7 mouse cellular contexts compared by ENCODE assay signal in the genomic region with DNA sequence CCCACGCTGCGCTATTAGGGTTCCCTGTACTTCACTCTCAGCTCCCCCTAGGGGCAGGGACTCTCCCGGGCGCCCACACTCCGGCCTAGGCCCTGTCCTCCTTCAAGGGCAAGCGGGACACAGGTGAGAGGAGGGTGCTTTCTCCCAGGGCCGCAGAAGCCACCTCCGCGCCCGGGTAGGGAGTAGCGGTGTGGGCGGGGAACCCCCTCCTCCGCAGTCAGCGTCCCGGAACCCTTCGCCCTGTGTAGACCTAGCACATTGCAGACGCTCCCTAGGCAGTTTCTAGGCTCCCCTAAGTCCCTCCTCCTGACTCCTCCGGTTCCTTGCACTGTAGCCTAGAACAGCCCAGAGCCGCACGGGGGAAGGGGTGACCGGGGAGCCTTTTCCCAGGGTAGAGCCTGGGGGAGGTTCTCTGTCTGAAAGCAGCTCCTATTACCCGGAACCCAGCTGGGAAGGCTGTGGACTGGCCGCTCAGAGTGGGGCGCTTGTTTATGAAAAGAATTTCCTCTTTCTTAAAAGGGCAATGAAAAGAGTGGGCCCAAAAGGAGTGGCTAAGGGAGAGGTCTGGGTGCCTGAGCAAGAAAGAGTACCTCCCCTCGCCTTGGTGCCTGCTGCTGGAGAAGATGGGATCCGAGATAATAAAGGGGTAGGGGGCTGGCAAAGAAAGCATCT. TPM values are rescaled to one million over a fixed set of nuclear protein-coding genes. Genes with fewer than 3 reads are reported as not detected.
A peak's percentile ranks its signal among the peaks of the same experiment; 100 is the strongest.
DNase-seq lines count a peak whose midpoint lies in the region; ATAC-seq and TF ChIP-seq lines count a peak whose summit lies in the region.

No protein-coding gene starts in this region.

- H3K36me3 ChIP-seq in intestine, embryonic 16.5 days (ENCODE audit: control insufficient read depth, insufficient read depth, low read length): no peaks in the 10 kb centered on the region
- H3K36me3 ChIP-seq in midbrain, embryonic 12.5 days: no peaks in the 10 kb centered on the region
- no peaks in the 10 kb centered on the region for H3K36me3 ChIP-seq in small intestine, adult 2 months (ENCODE audit: control insufficient read depth, insufficient read depth, low read length)

- no peaks in the 10 kb centered on the region for H3K27me3 ChIP-seq in intestine, embryonic 16.5 days (replicated peaks; ENCODE audit: control insufficient read depth, insufficient read depth, low read length)
- peaks cover 29% of the 10 kb centered on the region for H3K27me3 ChIP-seq in midbrain, embryonic 12.5 days
- H3K27me3 ChIP-seq in small intestine, adult 2 months (ENCODE audit: control insufficient read depth, insufficient read depth, low read length): no peaks in the 10 kb centered on the region

- H3K9ac ChIP-seq in intestine, embryonic 16.5 days (ENCODE audit: low read depth, low read length): peak overlapping the region; percentile 84
- peak overlapping the region; percentile 63 for H3K9ac ChIP-seq in midbrain, embryonic 12.5 days (replicated peaks)

- peak; percentile 73; the same call in 1 of the 2 replicates for TF ChIP-seq CTCF in small intestine, adult 2 months (IDR thresholded peaks at IDR 0.05; ENCODE audit: extremely low read depth, insufficient read length, insufficient replicate concordance, low read depth, low read length)

- H3K4me1 ChIP-seq in intestine, embryonic 16.5 days (ENCODE audit: control insufficient read depth, insufficient read depth, low read length): peaks cover 29% of the 10 kb centered on the region
- peaks cover 20% of the 10 kb centered on the region for H3K4me1 ChIP-seq in midbrain, embryonic 12.5 days
- H3K4me1 ChIP-seq in small intestine, adult 2 months (ENCODE audit: control insufficient read depth, insufficient read depth, insufficient read length, low read length): peaks cover 8% of the 10 kb centered on the region

- peak overlapping the region; percentile 68 for H3K4me2 ChIP-seq in intestine, embryonic 16.5 days (ENCODE audit: low read depth, low read length)
- peak overlapping the region; percentile 70 for H3K4me2 ChIP-seq in midbrain, embryonic 12.5 days (replicated peaks)

- peak overlapping the region; percentile 64 for H3K4me3 ChIP-seq in intestine, embryonic 16.5 days (ENCODE audit: low read length)
- peak overlapping the region; percentile 75 for H3K4me3 ChIP-seq in midbrain, embryonic 12.5 days
- H3K4me3 ChIP-seq in small intestine, adult 2 months (ENCODE audit: low read depth, low read length): peak overlapping the region; percentile 98

- DNase-seq in adrenal gland, adult 8-10 months: peak; percentile 91
- DNase-seq in embryo, embryonic 9.5 days (ENCODE audit: extremely low spot score): peak; percentile 97
- DNase-seq in gastrocnemius, postnatal 4 days (ENCODE audit: low spot score in 2 of 2): peak; percentile 77 to 91
- DNase-seq in left cerebral cortex, postnatal 4 days: peak; percentile 89

- WGBS in intestine, embryonic 16.5 days: under 1% methylated on average over 26 of the region's 26 CpGs
- WGBS in midbrain, embryonic 12.5 days: under 1% methylated on average over 26 of the region's 26 CpGs
- WGBS in small intestine, adult 2 months: 0% methylated on average over 26 of the region's 26 CpGs

- no peaks in the 10 kb centered on the region for H3K9me3 ChIP-seq in intestine, embryonic 16.5 days (ENCODE audit: control insufficient read depth, low read length)
- H3K9me3 ChIP-seq in midbrain, embryonic 12.5 days: no peaks in the 10 kb centered on the region

- H3K27ac ChIP-seq in intestine, embryonic 16.5 days (ENCODE audit: low read length): peak overlapping the region; percentile 100
- H3K27ac ChIP-seq in midbrain, embryonic 12.5 days (replicated peaks): peak overlapping the region; percentile 93
- peak overlapping the region; percentile 91 for H3K27ac ChIP-seq in small intestine, adult 2 months (ENCODE audit: insufficient read depth, low read depth, low read length)

- intact Hi-C loops in left cerebral cortex, postnatal 4 days (cut with DNase I): no loop called here

- peak; percentile 67 for TF ChIP-seq POLR2A in small intestine, adult 2 months (IDR thresholded peaks at IDR 0.05; ENCODE audit: low read depth, low read length)

- ATAC-seq in intestine, embryonic 16.5 days: peak; percentile 80
- peak; percentile 87 for ATAC-seq in midbrain, embryonic 12.5 days (ENCODE audit: low FRiP score, low read depth)

RNA-seq across cellular contexts. Expression of a gene that starts 4.5 kb away (rescaled TPM):
- 100 to 1,000 TPM; 141 to 175 (median 160) TPM for total RNA-seq in adrenal gland, adult 8-10 months (2022)
- total RNA-seq in gastrocnemius, postnatal 4 days (2021): 100 to 1,000 TPM; 109 to 135 TPM
- 69.4 and 72.3 TPM in 2 replicates for polyA plus RNA-seq in intestine, embryonic 16.5 days (2015; fragmentation: Nextera tagmentation; extraction: Ambion mirVana)
- total RNA-seq in left cerebral cortex, postnatal 4 days (2021): 10 to 100 TPM; 19.2 to 20.8 TPM
- polyA plus RNA-seq in midbrain, embryonic 12.5 days (2016; fragmentation: Nextera tagmentation; extraction: Ambion mirVana): 28.9 and 31.0 TPM in 2 replicates
- 58.4 and 177 TPM in 2 replicates for polyA plus RNA-seq in small intestine, adult 2 months (2012; rRNA removed)

RNA-seq across cellular contexts. Expression of a gene that starts 11.9 kb away (rescaled TPM):
- total RNA-seq in adrenal gland, adult 8-10 months (2022): 10 to 100 TPM; 12.9 to 29.1 (median 19.7) TPM
- total RNA-seq in gastrocnemius, postnatal 4 days (2021): 1 to 10 TPM; 4.5 to 4.6 TPM
- 8.0 and 8.9 TPM in 2 replicates for polyA plus RNA-seq in intestine, embryonic 16.5 days (2015; fragmentation: Nextera tagmentation; extraction: Ambion mirVana)
- 1 to 10 TPM; 1.2 to 2.2 TPM for total RNA-seq in left cerebral cortex, postnatal 4 days (2021)
- polyA plus RNA-seq in midbrain, embryonic 12.5 days (2016; fragmentation: Nextera tagmentation; extraction: Ambion mirVana): 2.3 and 2.4 TPM in 2 replicates
- 12.7 and 17.9 TPM in 2 replicates for polyA plus RNA-seq in small intestine, adult 2 months (2012; rRNA removed)

RNA-seq across cellular contexts. Expression of a gene that starts 22.3 kb away (rescaled TPM):
- total RNA-seq in adrenal gland, adult 8-10 months (2022): 1 to 10 TPM in 3 of 4 experiments, under 1 TPM in 1; 0.96 to 4.1 (median 2.6) TPM
- under 1 TPM; 0.13 to 0.66 TPM for total RNA-seq in gastrocnemius, postnatal 4 days (2021)
- polyA plus RNA-seq in intestine, embryonic 16.5 days (2015; fragmentation: Nextera tagmentation; extraction: Ambion mirVana): 207 and 244 TPM in 2 replicates
- total RNA-seq in left cerebral cortex, postnatal 4 days (2021): under 1 TPM; 0.72 to 0.81 TPM
- polyA plus RNA-seq in midbrain, embryonic 12.5 days (2016; fragmentation: Nextera tagmentation; extraction: Ambion mirVana): 0.28 and 0.55 TPM in 2 replicates
- 198 and 892 TPM in 2 replicates for polyA plus RNA-seq in small intestine, adult 2 months (2012; rRNA removed)

RNA-seq across cellular contexts. Expression of a gene that starts 24.9 kb away (rescaled TPM):
- total RNA-seq in adrenal gland, adult 8-10 months (2022): 1 to 10 TPM in 2 of 4 experiments, under 1 TPM in 2; 0.21 to 1.4 (median 0.81) TPM
- under 1 TPM; 0.23 to 0.25 TPM for total RNA-seq in gastrocnemius, postnatal 4 days (2021)
- polyA plus RNA-seq in intestine, embryonic 16.5 days (2015; fragmentation: Nextera tagmentation; extraction: Ambion mirVana): 0.24 and 0.50 TPM in 2 replicates
- total RNA-seq in left cerebral cortex, postnatal 4 days (2021): 1 to 10 TPM in 1 of 2 experiments, under 1 TPM in 1; 0.74 to 1.1 TPM
- polyA plus RNA-seq in midbrain, embryonic 12.5 days (2016; fragmentation: Nextera tagmentation; extraction: Ambion mirVana): 0.58 and 0.66 TPM in 2 replicates
- 0.05 and 0.39 TPM in 2 replicates for polyA plus RNA-seq in small intestine, adult 2 months (2012; rRNA removed)

Comparison
In these comparisons a context has a peak if more than half of its experiments do, and no peak if none do; other contexts are left out.
1. Peak in every context shown above with its lines: DNase-seq, ATAC-seq, H3K4me3 ChIP-seq and H3K27ac ChIP-seq.
2. RNA of a gene that starts 4.5 kb away (total RNA-seq): 141 to 175 TPM in adrenal gland, adult 8-10 months and 109 to 135 TPM in gastrocnemius, postnatal 4 days; 19.2 to 20.8 TPM in left cerebral cortex, postnatal 4 days; every median in the first group is over 4 times any median in the second.